ENCODE assay signal across 8 mouse cellular contexts in genomic region chr12:24696500-24697483, GRCm38 (mm10). TPM values are rescaled to one million over a fixed set of nuclear protein-coding genes. Genes with fewer than 3 reads are reported as not detected.
DNase-seq lines count a peak whose midpoint lies in the region; ATAC-seq and TF ChIP-seq lines count a peak whose summit lies in the region.

No protein-coding gene starts in this region.

- WGBS in bone marrow, adult 2 months = 38% methylated on average over 16 of the region's 16 CpGs
- 33% methylated on average over 16 of the region's 16 CpGs for WGBS in embryonic facial prominence, embryonic 15.5 days
- 36% methylated on average over 16 of the region's 16 CpGs for WGBS in heart, embryonic 11.5 days (ENCODE audit: insufficient replicate concordance)
- 39% methylated on average over 16 of the region's 16 CpGs for WGBS in kidney, embryonic 15.5 days
- WGBS in liver, adult 2 months = 34% methylated on average over 16 of the region's 16 CpGs

- no peak for TF ChIP-seq POLR2A in bone marrow, adult 2 months (IDR thresholded peaks at IDR 0.05; ENCODE audit: borderline replicate concordance, control insufficient read depth, low read depth, low read length)
- TF ChIP-seq POLR2A in liver, adult 2 months (IDR thresholded peaks at IDR 0.05; ENCODE audit: extremely low read depth, insufficient read depth, low read length) = no peak
- TF ChIP-seq POLR2A in myocyte (IDR thresholded peaks at IDR 0.05; ENCODE audit: insufficient read length, low read depth) = no peak

- no peak overlapping the region for H3ac ChIP-seq in myocyte (ENCODE audit: control insufficient read depth, insufficient read length)

- no peaks in the 10 kb centered on the region for H3K4me1 ChIP-seq in bone marrow, adult 2 months (ENCODE audit: control insufficient read depth, insufficient read depth, low read length)
- no peaks in the 10 kb centered on the region for H3K4me1 ChIP-seq in embryonic facial prominence, embryonic 15.5 days
- H3K4me1 ChIP-seq in heart, embryonic 11.5 days (ENCODE audit: control insufficient read depth, insufficient read depth, low read length) = no peaks in the 10 kb centered on the region
- peaks cover 3% of the 10 kb centered on the region for H3K4me1 ChIP-seq in kidney, embryonic 15.5 days
- no peaks in the 10 kb centered on the region for H3K4me1 ChIP-seq in liver, adult 2 months (ENCODE audit: control insufficient read depth, insufficient read depth, low read length)

- H3K9ac ChIP-seq in embryonic facial prominence, embryonic 15.5 days = no peak overlapping the region
- no peak overlapping the region for H3K9ac ChIP-seq in heart, embryonic 11.5 days (ENCODE audit: low read depth, low read length)
- H3K9ac ChIP-seq in kidney, embryonic 15.5 days = no peak overlapping the region
- H3K9ac ChIP-seq in liver, adult 2 months (ENCODE audit: low read depth, low read length) = no peak overlapping the region

- no peak overlapping the region for H3K4me3 ChIP-seq in bone marrow, adult 2 months (replicated peaks; ENCODE audit: control insufficient read depth, low read depth, low read length)
- no peak overlapping the region for H3K4me3 ChIP-seq in embryonic facial prominence, embryonic 15.5 days (replicated peaks)
- H3K4me3 ChIP-seq in heart, embryonic 11.5 days (ENCODE audit: low read depth, low read length) = no peak overlapping the region
- no peak overlapping the region for H3K4me3 ChIP-seq in kidney, embryonic 15.5 days (replicated peaks)
- H3K4me3 ChIP-seq in liver, adult 2 months (ENCODE audit: insufficient read depth, low read depth, low read length) = no peak overlapping the region
- H3K4me3 ChIP-seq in myocyte = no peak overlapping the region

- H3K4me2 ChIP-seq in embryonic facial prominence, embryonic 15.5 days (replicated peaks) = 0 out of 2 replicates have a peak overlapping the region, but pooled peaks have one; percentile 22
- no peak overlapping the region for H3K4me2 ChIP-seq in heart, embryonic 11.5 days
- H3K4me2 ChIP-seq in kidney, embryonic 15.5 days = no peak overlapping the region
- H3K4me2 ChIP-seq in myocyte (ENCODE audit: low read depth) = peak overlapping the region; percentile 38

- no peaks in the 10 kb centered on the region for H3K27me3 ChIP-seq in embryonic facial prominence, embryonic 15.5 days
- no peaks in the 10 kb centered on the region for H3K27me3 ChIP-seq in heart, embryonic 11.5 days (ENCODE audit: control insufficient read depth, insufficient read depth, low read length)
- H3K27me3 ChIP-seq in kidney, embryonic 15.5 days = peaks cover 3% of the 10 kb centered on the region; the same call in 1 of the 2 replicates
- no peaks in the 10 kb centered on the region for H3K27me3 ChIP-seq in liver, adult 2 months (ENCODE audit: control insufficient read depth, insufficient read depth, low read length)
- H3K27me3 ChIP-seq in myocyte (ENCODE audit: control insufficient read depth, insufficient read depth, insufficient read length) = no peaks in the 10 kb centered on the region

- H3K27ac ChIP-seq in bone marrow, adult 2 months (ENCODE audit: control insufficient read depth, insufficient read depth, low read depth, low read length, poor library complexity) = no peak overlapping the region
- H3K27ac ChIP-seq in embryonic facial prominence, embryonic 15.5 days (replicated peaks) = no peak overlapping the region
- H3K27ac ChIP-seq in heart, embryonic 11.5 days (ENCODE audit: low read depth, low read length) = no peak overlapping the region
- H3K27ac ChIP-seq in kidney, embryonic 15.5 days = no peak overlapping the region
- no peak overlapping the region for H3K27ac ChIP-seq in liver, adult 2 months (replicated peaks; ENCODE audit: insufficient read depth, low read depth, low read length)

- DNase-seq in B cell, adult 2 months = peak; percentile 85 to 86
- DNase-seq in liver, adult 2 months (ENCODE audit: extremely low read depth, low read depth, low spot score) = peak; percentile 65
- peak; percentile 66 to 74 for DNase-seq in spleen, postnatal 36 days (ENCODE audit: low spot score in 2 of 2)

- no peaks in the 10 kb centered on the region for H3K79me2 ChIP-seq in liver, adult 2 months (ENCODE audit: control insufficient read depth, insufficient read depth, low read length)
- H3K79me2 ChIP-seq in myocyte (ENCODE audit: control insufficient read depth, insufficient read depth) = no peaks in the 10 kb centered on the region

- no peaks in the 10 kb centered on the region for H3K36me3 ChIP-seq in embryonic facial prominence, embryonic 15.5 days
- H3K36me3 ChIP-seq in heart, embryonic 11.5 days (ENCODE audit: control insufficient read depth, insufficient read depth, low read length) = no peaks in the 10 kb centered on the region
- H3K36me3 ChIP-seq in kidney, embryonic 15.5 days = no peaks in the 10 kb centered on the region
- no peaks in the 10 kb centered on the region for H3K36me3 ChIP-seq in liver, adult 2 months (ENCODE audit: control insufficient read depth, insufficient read depth, low read length)
- H3K36me3 ChIP-seq in myocyte (ENCODE audit: control insufficient read depth, insufficient read depth) = no peaks in the 10 kb centered on the region

- TF ChIP-seq CTCF in bone marrow, adult 2 months (IDR thresholded peaks at IDR 0.05; ENCODE audit: control insufficient read depth, insufficient read depth, low read length) = peak; percentile 96
- peak; percentile 95 for TF ChIP-seq CTCF in liver, adult 2 months (IDR thresholded peaks at IDR 0.05; ENCODE audit: low read depth, low read length)

- no peaks in the 10 kb centered on the region for H3K9me3 ChIP-seq in embryonic facial prominence, embryonic 15.5 days (replicated peaks)
- H3K9me3 ChIP-seq in heart, embryonic 11.5 days (replicated peaks; ENCODE audit: control insufficient read depth, low read length) = no peaks in the 10 kb centered on the region
- no peaks in the 10 kb centered on the region for H3K9me3 ChIP-seq in kidney, embryonic 15.5 days (replicated peaks)

- peak; percentile 34; the same call in 1 of the 2 replicates for ATAC-seq in embryonic facial prominence, embryonic 15.5 days (ENCODE audit: insufficient number of reproducible peaks, low FRiP score, low TSS enrichment, low read depth)
- ATAC-seq in heart, embryonic 11.5 days (replicated peaks; ENCODE audit: insufficient number of reproducible peaks, low FRiP score, low TSS enrichment) = peak; percentile 39; the same call in 1 of the 2 replicates
- ATAC-seq in kidney, embryonic 15.5 days (replicated peaks; ENCODE audit: low FRiP score) = peak; percentile 93

TF ChIP-seq in myocyte, 11 proteins besides CTCF, POLR2A, EP300 and RAD21:
- TF ChIP-seq CEBPB (IDR thresholded peaks at IDR 0.05; ENCODE audit: insufficient read depth, poor library complexity, severe bottlenecking) = no peak

RNA-seq across cellular contexts. Expression of gene Rrm2, which starts 11.2 kb away (rescaled TPM):
- 203 and 291 TPM in 2 replicates for polyA plus RNA-seq in bone marrow, adult 2 months (2011; ENCODE audit: insufficient read depth, insufficient read length, low replicate concordance, missing spikeins)
- 142 and 158 TPM in 2 replicates for polyA plus RNA-seq in embryonic facial prominence, embryonic 15.5 days (2015; fragmentation: Nextera tagmentation; extraction: Ambion mirVana)
- polyA plus RNA-seq in heart, embryonic 11.5 days (2014; fragmentation: Nextera tagmentation; extraction: Ambion mirVana) = 211 and 229 TPM in 2 replicates
- polyA plus RNA-seq in kidney, embryonic 15.5 days (2015; fragmentation: Nextera tagmentation; extraction: Ambion mirVana) = 246 and 248 TPM in 2 replicates
- total RNA-seq in liver, adult 2 months (2014; rRNA removed) = 2.8 and 3.8 TPM in 2 replicates
- 0.80 TPM in 2 replicates for polyA plus RNA-seq in liver, adult 2 months (2012; rRNA removed)
- 73.0 TPM for polyA plus RNA-seq in myocyte (2012; fragmentation: generic; extraction: Trizol)

RNA-seq across cellular contexts. Expression of gene Cys1, which starts 15.2 kb away (rescaled TPM):
- polyA plus RNA-seq in bone marrow, adult 2 months (2011; ENCODE audit: insufficient read depth, insufficient read length, low replicate concordance, missing spikeins) = 0.56 and 3.0 TPM in 2 replicates
- 6.2 and 6.5 TPM in 2 replicates for polyA plus RNA-seq in embryonic facial prominence, embryonic 15.5 days (2015; fragmentation: Nextera tagmentation; extraction: Ambion mirVana)
- polyA plus RNA-seq in heart, embryonic 11.5 days (2014; fragmentation: Nextera tagmentation; extraction: Ambion mirVana) = 0.66 TPM in 2 replicates
- 10.8 and 11.9 TPM in 2 replicates for polyA plus RNA-seq in kidney, embryonic 15.5 days (2015; fragmentation: Nextera tagmentation; extraction: Ambion mirVana)
- 2.8 and 3.1 TPM in 2 replicates for total RNA-seq in liver, adult 2 months (2014; rRNA removed)
- polyA plus RNA-seq in liver, adult 2 months (2012; rRNA removed) = 4.3 and 5.3 TPM in 2 replicates
- polyA plus RNA-seq in myocyte (2012; fragmentation: generic; extraction: Trizol) = 0.26 TPM

RNA-seq across cellular contexts. Expression of gene Klf11, which starts 45.7 kb away (rescaled TPM):
- polyA plus RNA-seq in bone marrow, adult 2 months (2011; ENCODE audit: insufficient read depth, insufficient read length, low replicate concordance, missing spikeins) = 10.4 and 11.8 TPM in 2 replicates
- polyA plus RNA-seq in embryonic facial prominence, embryonic 15.5 days (2015; fragmentation: Nextera tagmentation; extraction: Ambion mirVana) = 13.0 and 13.1 TPM in 2 replicates
- polyA plus RNA-seq in heart, embryonic 11.5 days (2014; fragmentation: Nextera tagmentation; extraction: Ambion mirVana) = 12.2 and 15.3 TPM in 2 replicates
- 12.4 and 13.2 TPM in 2 replicates for polyA plus RNA-seq in kidney, embryonic 15.5 days (2015; fragmentation: Nextera tagmentation; extraction: Ambion mirVana)
- 5.9 and 9.9 TPM in 2 replicates for total RNA-seq in liver, adult 2 months (2014; rRNA removed)
- polyA plus RNA-seq in liver, adult 2 months (2012; rRNA removed) = 2.8 and 3.5 TPM in 2 replicates
- 4.1 TPM for polyA plus RNA-seq in myocyte (2012; fragmentation: generic; extraction: Trizol)

Comparison
In these comparisons a context has a peak if more than half of its experiments do, and no peak if none do; other contexts are left out.
1. ATAC-seq: peak in every context shown above with its lines; median percentile 93 in kidney, embryonic 15.5 days; 39 in heart, embryonic 11.5 days; 34 in embryonic facial prominence, embryonic 15.5 days.
2. H3K4me2 ChIP-seq: peak in embryonic facial prominence, embryonic 15.5 days (single experiment) and myocyte (single experiment); none in heart, embryonic 11.5 days (single experiment) and kidney, embryonic 15.5 days (single experiment).
3. RNA of gene Rrm2, which starts 11.2 kb away (polyA plus RNA-seq): 246 to 248 TPM in kidney, embryonic 15.5 days, 211 to 229 TPM in heart, embryonic 11.5 days, 203 to 291 TPM in bone marrow, adult 2 months, 142 to 158 TPM in embryonic facial prominence, embryonic 15.5 days and 73.0 TPM in myocyte (single experiment); 0.80 TPM in liver, adult 2 months; every median in the first group is over 10 times any median in the second.
4. Peak in every context shown above with its lines, with median percentiles within 50 percentile points of each other: DNase-seq.